Mouse (Mus musculus) C2C12 (cell line): ENCODE measurements around the gene Ppp2r5d.

Experiments
- CEBPB ChIP-seq: IDR thresholded peaks from one replicate; pipeline ENCODE4 v1.6.1; 2011; ENCODE audit warnings: low read depth, mild to moderate bottlenecking, control low read depth, moderate library complexity
- CTCF ChIP-seq: IDR thresholded peaks from one replicate; pipeline ENCODE4 v1.5.1; 2011; ENCODE audit not compliant: control insufficient read depth, insufficient read depth, insufficient read length
- MAX ChIP-seq: IDR thresholded peaks from one replicate; pipeline ENCODE4 v1.6.1; 2011; ENCODE audit warnings: mild to moderate bottlenecking, control low read depth
- MYOD1 ChIP-seq: IDR thresholded peaks from one replicate; pipeline ENCODE4 v1.6.1; 2011; ENCODE audit warnings: low read depth; ENCODE audit not compliant: control insufficient read depth, insufficient read length
- MYOG ChIP-seq: IDR thresholded peaks from one replicate; pipeline ENCODE4 v1.6.1; 2011; ENCODE audit not compliant: control insufficient read depth, insufficient read length; ENCODE audit errors: extremely low read depth
- USF1 ChIP-seq: IDR thresholded peaks from one replicate; pipeline ENCODE4 v1.6.1; 2011; ENCODE audit warnings: low read depth, mild to moderate bottlenecking, control low read depth, moderate library complexity

DNA sequence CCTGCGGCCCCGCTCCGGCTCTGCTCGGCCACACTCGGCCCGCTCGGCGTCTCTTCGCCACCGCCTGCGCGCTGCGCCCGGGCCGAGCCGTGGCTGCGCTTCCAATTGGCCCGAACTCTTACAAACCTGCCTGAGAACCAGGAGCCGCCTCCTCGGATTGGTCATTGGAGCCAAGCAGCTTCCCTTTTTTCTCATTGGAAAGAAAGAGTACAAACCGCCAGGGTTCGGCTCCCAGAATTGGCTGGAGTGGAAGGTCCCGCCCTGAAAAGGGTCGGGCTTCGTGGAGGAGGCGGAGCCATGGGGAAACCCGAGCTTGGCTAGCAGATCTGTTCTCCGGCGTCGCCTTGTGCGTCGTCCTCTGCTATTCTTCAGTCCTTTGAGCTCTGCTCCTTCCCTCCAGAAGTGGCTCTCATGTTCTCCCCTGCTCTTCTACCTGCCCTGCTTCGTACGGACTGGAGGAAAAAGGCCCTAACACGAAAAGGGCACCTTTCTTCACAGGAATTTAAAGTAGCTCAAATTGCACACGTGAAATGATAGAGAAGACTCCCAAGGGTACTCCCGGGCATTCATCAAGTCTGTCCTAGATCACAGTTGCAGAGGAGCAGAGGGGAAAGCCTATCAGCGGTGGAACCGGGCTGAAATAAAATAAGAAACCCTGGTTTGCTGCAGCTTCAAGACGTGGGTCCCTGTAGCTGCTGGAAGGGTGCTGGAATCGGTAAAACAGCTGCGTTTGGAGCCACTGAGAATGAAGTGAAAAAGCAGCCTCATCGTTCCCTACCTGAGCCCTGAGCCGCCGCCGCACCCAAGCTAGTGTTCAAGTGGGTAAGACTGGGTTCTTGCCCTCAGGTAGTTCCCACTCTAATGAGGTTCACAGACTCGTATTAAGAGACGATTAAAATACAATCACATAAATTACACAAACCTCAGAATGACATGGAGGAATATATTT lies at the start of gene Ppp2r5d:
- TF ChIP-seq USF1 (no peak), CTCF (no peak), MYOD1 (no peak), MAX (peak; percentile 5), CEBPB (no peak), MYOG (no peak)
